Mouse (Mus musculus) bone marrow macrophage, adult 2 months (primary cell): Measurements from ENCODE around the gene Ppp5c. TPM values are rescaled to one million over a fixed set of nuclear protein-coding genes. Genes with fewer than 3 reads are reported as not detected.

Experiments
- H3K27ac ChIP-seq: 2 replicates; pipeline ENCODE4 v1.5.1; 2012; ENCODE audit warnings: low read depth, low read length; ENCODE audit not compliant: insufficient read depth
- H3K4me1 ChIP-seq: 2 replicates; pipeline ENCODE4 v1.6.1; 2012; ENCODE audit warnings: low read length; ENCODE audit not compliant: control insufficient read depth, insufficient read depth
- H3K4me3 ChIP-seq: 2 replicates; pipeline ENCODE4 v1.5.1; 2012; ENCODE audit warnings: mild to moderate bottlenecking, low read length, moderate library complexity; ENCODE audit not compliant: insufficient read depth
- CTCF ChIP-seq: IDR thresholded peaks from 2 replicates; pipeline ENCODE4 v1.5.1; 2012; ENCODE audit warnings: low read depth, mild to moderate bottlenecking, low read length, moderate library complexity
- POLR2A ChIP-seq: IDR thresholded peaks from 2 replicates; pipeline ENCODE4 v1.6.1; 2012; ENCODE audit warnings: mild to moderate bottlenecking, low read depth, low read length, borderline replicate concordance
- polyA plus RNA-seq: library from polyadenylated mRNA; stranded (reverse); fragments of >200 nt; gene quantifications from 2 replicates; pipeline ENCODE4 v1.2.4, GENCODE M21; 2012; ENCODE audit not compliant: missing spikeins, insufficient read depth, insufficient read length

The Ppp5c gene
- polyA plus RNA-seq, 1 experiment = 83.1 TPM

DNA sequence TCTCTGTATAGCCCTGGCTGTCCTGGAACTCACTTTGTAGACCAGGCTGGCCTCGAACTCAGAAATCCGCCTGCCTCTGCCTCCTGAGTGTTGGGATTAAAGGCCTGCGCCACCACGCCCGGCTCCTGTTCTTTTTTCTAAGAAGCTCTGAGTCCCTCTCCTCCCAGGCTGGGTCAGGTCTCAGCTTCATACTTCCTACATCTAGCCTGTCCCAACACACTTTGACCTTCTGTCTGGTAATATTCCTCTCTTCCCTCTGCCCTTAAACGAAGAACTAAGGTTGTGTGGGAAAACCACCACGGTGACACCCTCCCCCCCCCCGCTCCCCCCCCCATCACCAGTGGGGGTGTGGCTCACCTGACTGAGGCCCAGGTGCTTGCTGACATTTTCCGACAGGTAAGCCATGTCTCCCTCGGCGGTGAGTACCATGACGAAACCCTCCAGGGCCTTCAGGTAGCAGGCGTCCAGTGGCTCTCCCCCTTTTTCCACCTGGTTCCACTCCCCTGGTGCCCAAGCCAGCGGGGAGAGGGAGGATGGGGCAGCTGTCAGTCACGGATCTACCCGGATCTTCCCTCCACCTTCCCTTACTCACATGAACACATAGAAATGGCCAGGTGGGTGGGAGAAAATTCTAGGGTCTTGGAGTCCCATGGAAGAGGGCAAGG lies 26.7 kb upstream of the Ppp5c start:
- peaks cover 20% of the 10 kb centered on the region for H3K4me1 ChIP-seq
- H3K4me3 ChIP-seq = no peak overlapping the region
- no peak for TF ChIP-seq POLR2A
- TF ChIP-seq CTCF = no peak
- H3K27ac ChIP-seq = no peak overlapping the region

DNA sequence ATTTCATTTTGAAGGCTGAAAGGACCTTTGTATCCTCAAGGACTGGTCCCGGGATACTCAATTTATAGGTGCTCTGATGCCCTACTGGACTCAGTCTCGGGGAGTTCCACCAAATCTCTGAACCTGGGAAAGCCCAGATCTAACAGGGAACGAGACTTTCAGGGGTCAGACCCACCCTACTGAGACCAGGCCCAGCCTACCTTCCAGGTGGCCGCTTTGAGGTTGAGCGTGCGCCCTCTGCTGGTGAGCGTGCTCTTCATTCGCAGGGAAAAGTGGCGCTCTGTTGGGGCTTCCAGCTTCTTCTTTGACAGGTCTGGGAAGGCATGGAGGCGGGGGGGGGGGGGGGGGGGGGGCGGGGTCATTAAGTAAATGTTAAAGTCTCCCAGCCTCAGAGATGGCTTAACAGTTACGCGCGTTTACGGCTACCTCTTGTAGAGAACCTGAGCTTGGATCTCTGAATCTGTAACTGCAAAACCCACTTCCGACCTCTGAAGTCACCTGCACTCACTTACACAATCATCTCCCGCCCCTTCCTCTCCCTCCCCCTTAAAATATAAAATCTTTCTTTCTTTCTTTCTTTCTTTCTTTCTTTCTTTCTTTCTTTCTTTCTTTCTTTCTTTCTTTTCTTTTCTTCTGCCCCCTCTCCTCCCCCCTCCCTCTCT lies 23.3 kb upstream of the Ppp5c start:
- Histone ChIP-seq H3K27ac (no peak overlapping the region), H3K4me1 (peaks cover 2% of the 10 kb centered on the region; the same call in 1 of the 2 replicates), H3K4me3 (no peak overlapping the region)
- TF ChIP-seq POLR2A (no peak), CTCF (peak; percentile 89; the same call in 1 of the 2 replicates)

GRCm38 (mm10) chr7:17050491-17050890 lies 22.8 kb upstream of the Ppp5c start:
- no peaks in the 10 kb centered on the region for H3K4me1 ChIP-seq
- H3K4me3 ChIP-seq = no peak overlapping the region
- TF ChIP-seq CTCF = no peak
- TF ChIP-seq POLR2A = no peak
- H3K27ac ChIP-seq = no peak overlapping the region

DNA sequence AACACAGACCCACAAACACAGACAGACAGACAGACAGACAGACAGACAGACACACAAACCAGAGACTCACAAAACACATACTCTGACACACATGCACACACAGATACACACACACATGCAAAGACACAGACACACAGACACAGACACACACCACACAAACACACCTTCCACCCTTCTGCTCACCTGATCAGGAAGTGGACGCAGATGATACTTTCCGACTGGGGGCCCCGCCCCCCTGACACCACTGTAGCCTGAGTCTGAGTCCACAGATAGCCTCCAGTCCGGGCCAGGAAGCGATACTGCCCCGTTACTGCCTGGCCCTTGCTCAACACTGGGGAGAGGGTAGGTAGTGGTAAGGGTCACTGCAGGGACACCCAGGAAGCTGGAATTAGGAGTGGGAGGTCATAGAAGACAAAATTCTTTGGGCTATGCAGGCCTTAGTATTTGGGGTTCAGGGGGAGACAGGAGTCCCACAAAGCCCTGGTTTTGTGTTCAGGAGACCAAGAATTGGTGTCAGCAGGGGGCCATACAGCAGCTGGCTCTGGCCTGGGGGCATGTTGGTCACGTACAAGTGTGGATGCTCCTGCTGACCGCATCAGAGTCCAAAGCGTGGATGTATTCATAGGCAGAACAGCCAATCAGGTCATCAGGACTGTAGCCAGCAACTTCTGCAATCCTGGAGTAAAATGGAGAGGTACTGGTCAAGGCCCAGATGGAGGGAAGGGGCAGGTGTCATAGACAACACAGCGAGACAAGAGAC lies 20.9 kb upstream of the Ppp5c start:
- TF ChIP-seq POLR2A = no peak
- no peak for TF ChIP-seq CTCF
- H3K4me1 ChIP-seq = no peaks in the 10 kb centered on the region
- no peak overlapping the region for H3K27ac ChIP-seq
- H3K4me3 ChIP-seq = no peak overlapping the region

GRCm38 (mm10) chr7:17047041-17047682 lies 19.4 kb upstream of the Ppp5c start:
- TF ChIP-seq CTCF (no peak), POLR2A (no peak)

DNA sequence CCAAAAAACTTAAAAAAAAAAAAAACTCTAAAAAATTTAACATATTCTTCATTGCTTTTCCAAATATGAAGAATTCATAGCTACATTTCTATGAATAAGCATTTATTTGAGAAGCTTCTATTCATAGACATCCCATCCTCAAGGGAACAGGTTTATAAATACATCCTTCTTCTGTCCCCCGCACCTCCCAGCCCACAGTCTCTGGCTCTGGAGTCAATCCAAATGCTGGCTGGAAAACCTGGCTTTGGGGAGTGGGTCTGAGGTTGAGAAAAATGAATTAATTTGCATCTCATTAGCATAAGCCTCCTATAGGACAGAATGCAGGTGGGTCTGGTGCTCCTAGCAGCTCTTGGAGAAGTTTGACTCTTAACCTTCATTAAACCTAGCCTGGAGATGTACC lies 18.0 kb upstream of the Ppp5c start:
- no peak overlapping the region for H3K4me3 ChIP-seq
- no peaks in the 10 kb centered on the region for H3K4me1 ChIP-seq
- no peak overlapping the region for H3K27ac ChIP-seq
- no peak for TF ChIP-seq POLR2A
- no peak for TF ChIP-seq CTCF

More at GRCm38 (mm10) chr7:17047041-17047682, 19.4 kb upstream of the Ppp5c start:
- H3K27ac ChIP-seq = no peak overlapping the region
- H3K4me1 ChIP-seq = no peaks in the 10 kb centered on the region
- no peak overlapping the region for H3K4me3 ChIP-seq

DNA sequence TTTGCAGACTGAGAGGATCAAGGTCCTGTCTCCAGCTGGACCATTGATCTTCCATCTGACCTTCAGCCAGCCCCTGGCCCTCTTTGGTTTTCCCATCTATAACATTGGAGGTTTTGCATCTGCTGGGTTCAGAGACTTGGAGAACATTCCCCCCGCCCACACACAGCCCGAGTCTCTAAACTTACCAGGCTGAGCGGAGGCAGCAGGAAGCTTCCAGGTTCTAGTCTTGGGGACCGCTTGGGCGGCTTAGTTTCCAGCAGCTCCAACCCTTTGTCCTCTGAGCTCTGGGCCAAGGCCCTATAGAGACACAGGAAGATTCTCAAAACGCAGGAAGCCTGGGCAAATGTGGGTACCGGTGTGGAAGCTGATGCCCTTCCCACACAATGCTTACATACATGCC lies 11.6 kb upstream of the Ppp5c start:
- H3K27ac ChIP-seq = no peak overlapping the region
- H3K4me1 ChIP-seq = no peaks in the 10 kb centered on the region
- H3K4me3 ChIP-seq = no peak overlapping the region
- TF ChIP-seq CTCF (no peak), POLR2A (no peak)

DNA sequence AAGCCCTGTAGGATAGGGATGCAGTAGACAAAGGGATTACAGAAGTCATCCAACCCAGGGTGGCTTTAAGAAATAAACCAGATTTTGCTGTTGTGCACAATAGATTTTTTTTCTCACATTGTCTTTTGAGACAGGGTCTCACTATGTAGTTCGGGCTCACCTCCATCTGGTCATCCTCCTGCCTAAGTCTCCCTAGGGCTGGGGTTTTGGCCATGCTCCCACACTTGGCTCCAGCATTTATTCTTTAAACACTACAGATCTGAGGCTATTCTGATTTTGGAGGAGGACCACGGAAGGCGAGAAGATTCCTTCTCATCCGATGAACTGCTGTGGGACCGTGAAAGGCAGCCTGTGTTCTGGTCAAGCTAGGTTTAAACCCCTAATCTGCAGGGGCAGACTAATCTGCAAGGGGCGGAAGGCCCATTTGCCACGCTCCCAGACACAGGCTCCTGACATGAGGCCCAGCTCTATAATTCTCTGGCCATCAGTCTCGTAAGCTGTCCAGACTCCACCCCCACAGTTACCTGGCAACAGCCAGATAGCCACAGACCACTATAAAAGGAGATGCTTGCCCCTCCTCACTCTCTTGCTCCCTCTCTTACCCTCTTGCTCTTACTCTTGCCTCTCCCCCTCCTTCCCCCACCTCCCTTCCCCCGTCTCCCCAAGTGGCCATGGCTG lies 10.4 kb upstream of the Ppp5c start:
- TF ChIP-seq CTCF (no peak), POLR2A (no peak)

DNA sequence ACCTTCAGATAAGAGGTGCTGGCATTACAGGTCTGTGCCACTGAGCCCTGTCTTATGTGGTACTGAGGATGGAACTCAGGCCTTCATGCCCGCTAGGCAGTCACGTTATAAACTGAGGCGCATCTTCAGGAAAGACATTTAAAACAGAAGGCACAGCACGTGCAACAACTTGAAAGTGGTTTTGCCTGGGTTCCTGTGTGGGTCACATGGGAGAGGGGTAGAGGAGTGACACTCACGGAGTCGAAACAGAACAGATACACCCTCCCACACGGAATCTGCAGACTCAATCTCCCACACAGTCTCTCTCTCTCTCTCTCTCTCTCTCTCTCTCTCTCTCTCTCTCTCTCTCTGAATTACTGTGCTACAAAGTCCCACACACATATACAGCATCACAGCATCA lies 2.5 kb upstream of the Ppp5c start:
- Histone ChIP-seq H3K4me3 (no peak overlapping the region), H3K4me1 (peaks cover 11% of the 10 kb centered on the region), H3K27ac (no peak overlapping the region)
- TF ChIP-seq CTCF (no peak), POLR2A (no peak)

More for the DNA sequence above, 10.4 kb upstream of the Ppp5c start:
- H3K4me1 ChIP-seq = no peaks in the 10 kb centered on the region
- H3K27ac ChIP-seq = no peak overlapping the region
- no peak overlapping the region for H3K4me3 ChIP-seq
